Mouse (Mus musculus) midbrain, embryonic 11.5 days (tissue): ENCODE measurements around the gene Ndufa10. TPM values are rescaled to one million over a fixed set of nuclear protein-coding genes. Genes with fewer than 3 reads are reported as not detected.
A peak's percentile ranks its signal among the peaks of the same experiment; 100 is the strongest.

Experiments used
- ATAC-seq: fragments of 200-750 bp; cut with Nextera tagmentation; 2 replicates; pipeline ENCODE4 v1.8.0; 2017; ENCODE audit warnings: moderate TSS enrichment, moderate library complexity; ENCODE audit not compliant: low FRiP score
- DNase-seq: peaks from one replicate; pipeline ENCODE4 v3.0.0; 2015; ENCODE audit warnings: low spot score; ENCODE audit errors: missing footprints
- H3K27ac ChIP-seq: fragments of 300-500 bp; sonication (generic); 2 replicates; pipeline ENCODE4 v1.5.1; 2014; ENCODE audit warnings: low read depth, low read length
- H3K27me3 ChIP-seq: fragments of 300-500 bp; sonication (generic); 2 replicates; pipeline ENCODE4 v1.6.1; 2014; ENCODE audit warnings: mild to moderate bottlenecking, low read length, moderate library complexity, mixed read lengths; ENCODE audit not compliant: control insufficient read depth, insufficient read depth
- H3K36me3 ChIP-seq: fragments of 300-500 bp; sonication (generic); 2 replicates; pipeline ENCODE4 v1.6.1; 2014; ENCODE audit warnings: mild to moderate bottlenecking, low read length, moderate library complexity, mixed read lengths; ENCODE audit not compliant: control insufficient read depth, insufficient read depth
- H3K4me1 ChIP-seq: fragments of 300-500 bp; sonication (generic); 2 replicates; pipeline ENCODE4 v1.6.1; 2014; ENCODE audit warnings: low read length; ENCODE audit not compliant: control insufficient read depth, insufficient read depth
- H3K4me2 ChIP-seq: fragments of 300-500 bp; sonication (generic); 2 replicates; pipeline ENCODE4 v1.6.1; 2014; ENCODE audit warnings: mild to moderate bottlenecking, moderate library complexity
- H3K4me3 ChIP-seq: fragments of 300-500 bp; sonication (generic); 2 replicates; pipeline ENCODE4 v1.5.1; 2014; ENCODE audit warnings: low read depth, low read length
- H3K9ac ChIP-seq: fragments of 300-500 bp; sonication (generic); 2 replicates; pipeline ENCODE4 v1.6.1; 2014; ENCODE audit warnings: low read length
- H3K9me3 ChIP-seq: fragments of 300-500 bp; sonication (generic); 2 replicates; pipeline ENCODE4 v1.6.1; 2016; ENCODE audit warnings: low read length; ENCODE audit not compliant: control insufficient read depth
- WGBS: fragments of 180-500 bp; shearing (Covaris S2); extraction: QIAGEN DNeasy Blood & Tissue Kit; methylation state at CpG from one replicate; pipeline ENCODE4 v1.1.7; 2014; 5-methylcytosine and 5-hydroxymethylcytosine counted together
- microRNA-seq: library from miRNA; unstranded; fragments of <30 nt; microRNA quantifications from one replicate; pipeline ENCODE4, GENCODE M21; 2017
- polyA plus RNA-seq: library from polyadenylated mRNA; unstranded; fragments of >200 nt; fragmentation: Nextera tagmentation; extraction: Ambion mirVana; gene quantifications from 2 replicates; pipeline ENCODE4 v1.2.1, GENCODE M21; 2014

The Ndufa10 gene
- polyA plus RNA-seq, 1 experiment from 2014 or later = 274 TPM

GRCm38 (mm10) chr1:92397511-92398051 lies 76.1 kb downstream of the Ndufa10 start:
- no peak overlapping the region for H3K4me2 ChIP-seq
- H3K9me3 ChIP-seq = no peaks in the 10 kb centered on the region
- H3K4me3 ChIP-seq = no peak overlapping the region
- no peak overlapping the region for H3K27ac ChIP-seq
- H3K27me3 ChIP-seq = no peaks in the 10 kb centered on the region
- peaks cover 6% of the 10 kb centered on the region; the same call in 1 of the 2 replicates for H3K4me1 ChIP-seq
- H3K9ac ChIP-seq = no peak overlapping the region
- 9% methylated on average over 12 of the region's 12 CpGs for WGBS
- no peaks in the 10 kb centered on the region for H3K36me3 ChIP-seq
- ATAC-seq = no peak
- peak; percentile 83 for DNase-seq

GRCm38 (mm10) chr1:92394279-92394678 lies 79.4 kb downstream of the Ndufa10 start:
- Histone ChIP-seq H3K27ac (no peak overlapping the region), H3K27me3 (no peaks in the 10 kb centered on the region), H3K4me1 (peaks cover 6% of the 10 kb centered on the region; the same call in 1 of the 2 replicates), H3K4me3 (no peak overlapping the region), H3K4me2 (no peak overlapping the region), H3K9ac (no peak overlapping the region), H3K9me3 (no peaks in the 10 kb centered on the region), H3K36me3 (no peaks in the 10 kb centered on the region)
- 85% methylated on average over 3 of the region's 3 CpGs for WGBS
- DNase-seq (peak; percentile 8), ATAC-seq (no peak)

- no peak overlapping the region for H3K4me2 ChIP-seq
- WGBS = 92% methylated on average over 6 of the region's 6 CpGs
- ATAC-seq = no peak
- no peak overlapping the region for H3K27ac ChIP-seq
- peaks cover 6% of the 10 kb centered on the region; the same call in 1 of the 2 replicates for H3K4me1 ChIP-seq
- no peaks in the 10 kb centered on the region for H3K27me3 ChIP-seq
- H3K4me3 ChIP-seq = no peak overlapping the region
- H3K9me3 ChIP-seq = no peaks in the 10 kb centered on the region
- no peak for DNase-seq
- no peaks in the 10 kb centered on the region for H3K36me3 ChIP-seq
- no peak overlapping the region for H3K9ac ChIP-seq
Measured at GRCm38 (mm10) chr1:92393166-92393565, 80.5 kb downstream of the Ndufa10 start.

Small RNA genes within 50 kb of the gene (microRNA-seq; reads per million reads assigned to microRNA genes)
- 10.0 reads per million, percentile 30 among the genes with 10 or more reads in this experiment for gene Mir6900

Other genes with a start within 250 kb of the Ndufa10 start
- not detected in 2 replicates for gene Olfr1416, start 11.3 kb upstream of the Ndufa10 start, polyA plus RNA-seq
- gene Olfr1415, start 22.2 kb upstream of the Ndufa10 start, polyA plus RNA-seq = not detected in 2 replicates
- gene Olfr1414, start 44.8 kb upstream of the Ndufa10 start, polyA plus RNA-seq = not detected in 2 replicates
- gene Olfr1413, start 97.5 kb upstream of the Ndufa10 start, polyA plus RNA-seq = not detected in 2 replicates
- gene Olfr1412, start 111.9 kb upstream of the Ndufa10 start, polyA plus RNA-seq = not detected in 2 replicates
- not detected in 2 replicates for gene Olfr1411, start 120.6 kb upstream of the Ndufa10 start, polyA plus RNA-seq
- not detected in 2 replicates for gene Olfr1410, start 131.9 kb upstream of the Ndufa10 start, polyA plus RNA-seq
- gene Olfr12, start 143.9 kb upstream of the Ndufa10 start, polyA plus RNA-seq = 0.05 and 0.12 TPM in 2 replicates
- gene Cops9, start 168.1 kb upstream of the Ndufa10 start, polyA plus RNA-seq = 354 and 411 TPM in 2 replicates
- gene Otos, start 175.0 kb upstream of the Ndufa10 start, polyA plus RNA-seq = 0.08 TPM in 1 of 2 replicates, not detected in the other